Mouse (Mus musculus): ENCODE results near the gene Fam178b. TPM values are rescaled to one million over a fixed set of nuclear protein-coding genes. Genes with fewer than 3 reads are reported as not detected.

Gene Fam178b
- polyA plus RNA-seq, 1 experiment from 2014 or later, result not detected

Small RNAs within 50 kb of the gene (microRNA-seq; reads per million reads assigned to microRNA genes)
- not detected for gene Gm24133 (ENCODE audit: borderline number of aligned reads)

Other genes with a start within 250 kb of the Fam178b start
- gene Lman2l, start 237.9 kb downstream of the Fam178b start, polyA plus RNA-seq (2014; fragmentation: Nextera tagmentation; extraction: Ambion mirVana), result 31.7 and 35.0 TPM in 2 replicates
- gene Cnnm4, start 211.6 kb downstream of the Fam178b start, polyA plus RNA-seq (2014; fragmentation: Nextera tagmentation; extraction: Ambion mirVana), result 12.0 and 12.8 TPM in 2 replicates
- gene Cnnm3, start 171.3 kb downstream of the Fam178b start, polyA plus RNA-seq (2014; fragmentation: Nextera tagmentation; extraction: Ambion mirVana), result 3.5 and 5.4 TPM in 2 replicates
- 4.6 and 6.0 TPM in 2 replicates for gene Ankrd23, start 146.3 kb downstream of the Fam178b start, polyA plus RNA-seq (2014; fragmentation: Nextera tagmentation; extraction: Ambion mirVana)
- not detected in 2 replicates for gene Gm42417, start 143.8 kb downstream of the Fam178b start, polyA plus RNA-seq (2014; fragmentation: Nextera tagmentation; extraction: Ambion mirVana)
- 11.9 and 14.4 TPM in 2 replicates for gene Ankrd39, start 135.7 kb downstream of the Fam178b start, polyA plus RNA-seq (2014; fragmentation: Nextera tagmentation; extraction: Ambion mirVana)
- gene Sema4c, start 124.8 kb downstream of the Fam178b start, polyA plus RNA-seq (2014; fragmentation: Nextera tagmentation; extraction: Ambion mirVana), result 3.7 and 4.4 TPM in 2 replicates
- gene Cox5b, start 8.3 kb upstream of the Fam178b start, polyA plus RNA-seq (2014; fragmentation: Nextera tagmentation; extraction: Ambion mirVana), result 460 and 476 TPM in 2 replicates
- gene 4933424G06Rik, start 27.0 kb upstream of the Fam178b start, polyA plus RNA-seq (2014; fragmentation: Nextera tagmentation; extraction: Ambion mirVana), result 0.31 TPM in 1 of 2 replicates, not detected in the other
- gene Actr1b, start 31.2 kb upstream of the Fam178b start, polyA plus RNA-seq (2014; fragmentation: Nextera tagmentation; extraction: Ambion mirVana), result 90.9 and 99.0 TPM in 2 replicates
- 0.15 and 0.18 TPM in 2 replicates for gene Zap70, start 78.6 kb upstream of the Fam178b start, polyA plus RNA-seq (2014; fragmentation: Nextera tagmentation; extraction: Ambion mirVana)